24 mouse cellular contexts compared by ENCODE assay signal in the genomic region with DNA sequence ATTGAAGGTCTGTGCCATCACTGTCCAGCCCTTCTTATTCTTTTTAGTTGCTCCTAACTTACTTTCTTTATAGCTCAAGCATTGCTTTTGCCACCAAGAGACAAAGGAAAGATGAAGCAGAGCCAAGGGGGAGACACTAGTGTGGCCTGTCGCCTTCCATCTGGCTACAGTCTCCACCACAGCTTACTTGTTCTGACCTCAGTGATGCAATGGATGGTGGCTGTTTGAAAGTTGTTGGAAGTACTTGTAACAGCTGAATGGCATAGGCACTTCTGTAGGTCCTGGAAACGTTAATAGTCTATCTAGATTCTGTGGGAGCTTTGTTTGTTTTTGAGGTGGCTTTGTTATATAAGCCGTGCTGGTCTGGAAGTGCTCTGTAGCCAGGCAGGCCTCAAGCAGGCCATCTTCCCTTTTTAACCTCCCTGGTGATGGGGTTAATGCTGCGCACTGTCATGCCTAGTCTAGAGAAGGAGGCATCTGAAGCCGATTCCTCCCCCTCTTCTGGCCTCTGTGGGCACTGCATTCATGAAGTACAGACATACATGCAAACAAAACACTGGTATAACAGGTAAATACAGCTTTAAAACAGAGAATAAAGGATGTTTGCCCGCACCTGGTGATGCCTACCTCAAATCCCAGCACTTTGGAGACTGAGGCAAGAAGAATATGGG. TPM values are rescaled to one million over a fixed set of nuclear protein-coding genes. Genes with fewer than 3 reads are reported as not detected.
DNase-seq lines count a peak whose midpoint lies in the region; ATAC-seq and TF ChIP-seq lines count a peak whose summit lies in the region.
"Had no signal": no experiment of that assay in that cellular context is flagged by ENCODE, and none has a peak within 500 bp of the region (broad histone marks: within the 10 kb centered on the region; RNA-seq: fewer than 3 reads in every experiment).

No protein-coding gene starts in this region.

- no peaks in the 10 kb centered on the region for H3K36me3 ChIP-seq in lung, postnatal 0 days (ENCODE audit: insufficient read depth, low read length)

- no peak overlapping the region for H3K4me2 ChIP-seq in lung, postnatal 0 days (replicated peaks; ENCODE audit: low read depth, low read length)
- H3K4me2 ChIP-seq: embryonic facial prominence, embryonic 13.5 days; forebrain, embryonic 13.5 days; hindbrain, embryonic 12.5 days had no signal

- no peaks in the 10 kb centered on the region for H3K4me1 ChIP-seq in lung, postnatal 0 days (ENCODE audit: insufficient read depth, low read depth, low read length)
- H3K4me1 ChIP-seq: embryonic facial prominence, embryonic 13.5 days; forebrain, embryonic 13.5 days; hindbrain, embryonic 12.5 days had no signal

- WGBS in lung, postnatal 0 days = 70% methylated on average over 6 of the region's 6 CpGs

- peak; percentile 67 for DNase-seq in lung, postnatal 0 days (ENCODE audit: low spot score)
- DNase-seq in lung, postnatal 25 days (ENCODE audit: low spot score) = no peak
- peak; percentile 67 for DNase-seq in thymus, postnatal 0 days (ENCODE audit: low spot score)
- no peak for DNase-seq in thymus, postnatal 10 days (ENCODE audit: low spot score in 2 of 2)
- peak; percentile 65 for DNase-seq in thymus, postnatal 14 days
- no peak for DNase-seq in urinary bladder, postnatal 25 days (ENCODE audit: low spot score)
- DNase-seq: adrenal gland, adult 2 months; adrenal gland, postnatal 25 days; cerebellum, adult 18-20 months; cerebellum, adult 9-11 months; cerebellum, postnatal 36 days; forebrain, postnatal 0 days; gastrocnemius, adult 2 months; gastrocnemius, postnatal 36 days; heart, adult 11 months; heart, postnatal 10 days; heart, postnatal 4 days had no signal

- ATAC-seq in lung, postnatal 0 days = peak; percentile 66
- ATAC-seq in frontal cortex, adult (ENCODE audit: low TSS enrichment) = no peak
- ATAC-seq: forebrain, embryonic 13.5 days; forebrain, postnatal 0 days had no signal

- TF ChIP-seq CTCF in lung, postnatal 0 days (IDR thresholded peaks at IDR 0.05) = 0 out of 2 replicates have a peak, but pooled peaks have one; percentile 21

- H3K9me3 ChIP-seq in lung, postnatal 0 days (ENCODE audit: low read length) = no peaks in the 10 kb centered on the region
- H3K9me3 ChIP-seq: embryonic facial prominence, embryonic 13.5 days; forebrain, embryonic 13.5 days; heart, embryonic 10.5 days; hindbrain, embryonic 12.5 days had no signal

- H3K27me3 ChIP-seq in lung, postnatal 0 days (replicated peaks; ENCODE audit: insufficient read depth, low read length) = no peaks in the 10 kb centered on the region
- H3K27me3 ChIP-seq: CH12.LX; embryonic facial prominence, embryonic 13.5 days; forebrain, embryonic 13.5 days; hindbrain, embryonic 12.5 days had no signal

- H3K4me3 ChIP-seq in lung, postnatal 0 days (ENCODE audit: low read depth, low read length) = no peak overlapping the region
- H3K4me3 ChIP-seq: embryonic facial prominence, embryonic 13.5 days; forebrain, embryonic 13.5 days; gastrocnemius, adult 2 months; heart, embryonic 10.5 days; hindbrain, embryonic 12.5 days had no signal

- no peak overlapping the region for H3K9ac ChIP-seq in lung, postnatal 0 days (replicated peaks; ENCODE audit: low read depth)
- H3K9ac ChIP-seq: embryonic facial prominence, embryonic 13.5 days; forebrain, embryonic 13.5 days; forebrain, postnatal 0 days; hindbrain, embryonic 12.5 days had no signal

- H3K27ac ChIP-seq in lung, postnatal 0 days (ENCODE audit: low read length) = no peak overlapping the region; the same call in 1 of the 2 replicates
- H3K27ac ChIP-seq: embryonic facial prominence, embryonic 13.5 days; forebrain, embryonic 13.5 days; gastrocnemius, adult 2 months; heart, embryonic 10.5 days; hindbrain, embryonic 12.5 days had no signal

- TF ChIP-seq EP300 in lung, postnatal 0 days (IDR thresholded peaks at IDR 0.05) = no peak

RNA-seq across cellular contexts. Expression of a gene that starts 9.6 kb away (rescaled TPM):
- polyA plus RNA-seq in lung, postnatal 0 days (2015; fragmentation: Nextera tagmentation; extraction: Ambion mirVana) = 14.5 and 17.1 TPM in 2 replicates
- 160 and 169 TPM in 2 replicates for polyA plus RNA-seq in thymus, postnatal 0 days (2015; fragmentation: Nextera tagmentation; extraction: Ambion mirVana)

RNA-seq across cellular contexts. Expression of a gene that starts 23.3 kb away (rescaled TPM):
- 131 and 139 TPM in 2 replicates for polyA plus RNA-seq in lung, postnatal 0 days (2015; fragmentation: Nextera tagmentation; extraction: Ambion mirVana)
- polyA plus RNA-seq in thymus, postnatal 0 days (2015; fragmentation: Nextera tagmentation; extraction: Ambion mirVana) = 387 and 431 TPM in 2 replicates

RNA-seq across cellular contexts. Expression of a gene that starts 34.9 kb away (rescaled TPM):
- not detected in 2 replicates for polyA plus RNA-seq in lung, postnatal 0 days (2015; fragmentation: Nextera tagmentation; extraction: Ambion mirVana)
- 0.04 TPM in 1 of 2 replicates, not detected in the other for polyA plus RNA-seq in thymus, postnatal 0 days (2015; fragmentation: Nextera tagmentation; extraction: Ambion mirVana)
- polyA plus RNA-seq: adrenal gland, adult 2 months; forebrain, embryonic 13.5 days; forebrain, postnatal 0 days; heart, embryonic 10.5 days; heart, embryonic 14.5 days; hindbrain, embryonic 12.5 days had no signal

RNA-seq across cellular contexts. Expression of a gene that starts 36.5 kb away (rescaled TPM):
- polyA plus RNA-seq in lung, postnatal 0 days (2015; fragmentation: Nextera tagmentation; extraction: Ambion mirVana) = 19.6 and 24.6 TPM in 2 replicates
- 441 and 472 TPM in 2 replicates for polyA plus RNA-seq in thymus, postnatal 0 days (2015; fragmentation: Nextera tagmentation; extraction: Ambion mirVana)

RNA-seq across cellular contexts. Expression of a gene that starts 43.8 kb away (rescaled TPM):
- polyA plus RNA-seq in lung, postnatal 0 days (2015; fragmentation: Nextera tagmentation; extraction: Ambion mirVana) = not detected in 2 replicates
- not detected in 2 replicates for polyA plus RNA-seq in thymus, postnatal 0 days (2015; fragmentation: Nextera tagmentation; extraction: Ambion mirVana)
- polyA plus RNA-seq: adrenal gland, adult 2 months; embryonic facial prominence, embryonic 13.5 days; forebrain, embryonic 13.5 days; forebrain, postnatal 0 days; heart, embryonic 10.5 days; heart, embryonic 14.5 days; hindbrain, embryonic 12.5 days had no signal

Comparison
In these comparisons a context has a peak if more than half of its experiments do, and no peak if none do; other contexts are left out.
1. DNase-seq: peak in lung, postnatal 0 days (single experiment), thymus, postnatal 0 days (single experiment) and thymus, postnatal 14 days (single experiment); none in lung, postnatal 25 days (single experiment), thymus, postnatal 10 days (0 of 2) and urinary bladder, postnatal 25 days (single experiment).